Mouse (Mus musculus) limb, embryonic 14.5 days (tissue): ENCODE measurements at regions not wholly inside any gene's neighbourhood (a gene's known extent, or its start where the extent isn't known, plus 50 kb on each side); places are given as distances from the start of the nearest gene placed in this dataset.
"Not testable (repeated sequence)": the region's sequence is repeated elsewhere in the genome, so short reads cannot be mapped to it uniquely, and the experiment has no call there.

Experiments
- ATAC-seq: fragments of 200-750 bp; cut with Nextera tagmentation; 2 replicates; pipeline ENCODE4 v1.8.0; 2017; ENCODE audit warnings: low read depth, moderate number of reproducible peaks, moderate TSS enrichment; ENCODE audit not compliant: low FRiP score
- DNase-seq: peaks from one replicate; pipeline ENCODE4 v3.0.0-alpha.2; 2015; ENCODE audit warnings: low spot score
- H3K27ac ChIP-seq: fragments of 300-500 bp; sonication (generic); replicated peaks from 2 replicates; pipeline ENCODE4 v1.5.1; 2014; ENCODE audit warnings: low read depth, mild to moderate bottlenecking, low read length, moderate library complexity, mixed read lengths
- H3K27me3 ChIP-seq: fragments of 300-500 bp; sonication (generic); 2 replicates; pipeline ENCODE4 v1.6.1; 2014; ENCODE audit warnings: low read length, mixed read lengths; ENCODE audit not compliant: control insufficient read depth, insufficient read depth
- H3K36me3 ChIP-seq: fragments of 300-500 bp; sonication (generic); 2 replicates; pipeline ENCODE4 v1.6.1; 2014; ENCODE audit warnings: mild to moderate bottlenecking, low read length, moderate library complexity, mixed read lengths; ENCODE audit not compliant: control insufficient read depth, insufficient read depth
- H3K4me1 ChIP-seq: fragments of 300-500 bp; sonication (generic); 2 replicates; pipeline ENCODE4 v1.6.1; 2014; ENCODE audit warnings: antibody characterized with exemption, low read length, mixed read lengths; ENCODE audit not compliant: control insufficient read depth, insufficient read depth
- H3K4me2 ChIP-seq: fragments of 300-500 bp; sonication (generic); replicated peaks from 2 replicates; pipeline ENCODE4 v1.6.1; 2014; ENCODE audit warnings: low read depth, mild to moderate bottlenecking, low read length, moderate library complexity; ENCODE audit not compliant: severe bottlenecking
- H3K4me3 ChIP-seq: fragments of 300-500 bp; sonication (generic); replicated peaks from 2 replicates; pipeline ENCODE4 v1.5.1; 2014; ENCODE audit warnings: low read length
- H3K9ac ChIP-seq: fragments of 300-500 bp; sonication (generic); 2 replicates; pipeline ENCODE4 v1.6.1; 2014; ENCODE audit warnings: mild to moderate bottlenecking, low read depth, low read length, moderate library complexity; ENCODE audit not compliant: severe bottlenecking
- H3K9me3 ChIP-seq: fragments of 300-500 bp; sonication (generic); 2 replicates; pipeline ENCODE4 v1.6.1; 2016; ENCODE audit warnings: low read length; ENCODE audit not compliant: control insufficient read depth
- POLR2A ChIP-seq: fragments of 200-500 bp; IDR thresholded peaks from 2 replicates; pipeline ENCODE4 v1.8.0; 2012; ENCODE audit warnings: inconsistent platforms, mild to moderate bottlenecking, moderate library complexity, borderline replicate concordance; ENCODE audit not compliant: insufficient read depth, insufficient read length; ENCODE audit errors: extremely low read depth
- WGBS: fragments of 180-500 bp; shearing (Covaris S2); extraction: QIAGEN DNeasy Blood & Tissue Kit; methylation state at CpG from one replicate; pipeline ENCODE4 v1.1.7; 2014; 5-methylcytosine and 5-hydroxymethylcytosine counted together

DNA sequence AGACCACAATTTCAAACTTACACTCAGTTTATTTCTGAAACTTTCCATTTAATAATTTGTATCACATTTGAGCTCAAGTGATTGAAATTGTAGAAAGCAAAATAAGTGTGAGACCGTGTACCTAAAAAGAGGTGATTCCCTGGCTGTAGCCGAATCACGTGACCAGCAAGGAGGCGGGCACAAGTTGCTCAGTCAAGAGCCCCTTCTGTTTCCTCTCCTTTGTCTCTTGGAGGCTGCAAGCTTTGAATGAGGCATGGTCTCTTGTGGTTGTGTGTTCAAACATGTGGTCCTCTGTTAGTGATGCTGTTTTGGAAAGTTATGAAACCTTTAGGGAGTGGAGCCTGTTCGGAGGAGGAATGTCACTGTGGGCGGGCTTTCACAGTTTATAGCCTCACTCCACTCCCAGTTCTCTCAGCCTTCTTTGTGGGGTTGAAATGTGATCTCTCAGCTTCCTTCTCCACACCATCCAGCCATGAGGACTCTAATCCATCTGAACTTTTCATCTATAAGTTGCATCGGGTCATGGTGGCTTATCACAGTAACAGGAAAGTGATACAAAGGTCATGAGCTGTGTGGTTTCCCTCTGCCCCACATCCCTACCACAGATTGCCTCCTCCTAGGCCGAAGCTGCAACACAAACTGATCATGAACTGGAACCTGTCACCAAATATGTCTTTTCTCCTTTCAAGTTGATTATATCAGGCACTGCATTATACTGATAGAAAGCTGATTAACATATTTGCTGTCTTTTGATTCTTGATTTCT lies 94.3 kb upstream of the Nabp1 start:
- Histone ChIP-seq H3K4me2 (no peak overlapping the region), H3K9ac (no peak overlapping the region), H3K9me3 (no peaks in the 10 kb centered on the region), H3K36me3 (no peaks in the 10 kb centered on the region), H3K4me1 (no peaks in the 10 kb centered on the region), H3K27ac (no peak overlapping the region), H3K4me3 (no peak overlapping the region), H3K27me3 (no peaks in the 10 kb centered on the region)
- TF ChIP-seq POLR2A, result no peak
- 72% methylated on average over 8 of the region's 8 CpGs for WGBS
- DNase-seq (no peak), ATAC-seq (no peak)

DNA sequence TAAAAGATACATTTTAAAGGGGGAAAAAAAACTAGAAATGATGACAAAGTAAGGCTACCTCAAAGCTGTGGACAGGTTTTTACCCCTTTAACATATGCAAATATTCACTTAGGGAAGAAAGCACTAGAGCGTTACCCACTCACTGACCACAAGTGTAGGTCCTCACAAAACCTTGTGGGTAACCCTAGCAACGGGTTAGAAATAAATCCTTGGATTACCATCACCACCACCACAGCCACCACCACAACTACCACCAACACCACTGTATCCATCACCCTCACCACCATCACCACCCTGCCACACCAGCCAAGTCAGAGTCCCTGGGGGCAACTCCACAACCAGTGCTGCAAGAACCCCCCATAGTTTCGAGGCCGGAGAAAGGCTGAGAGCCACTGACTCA lies 91.4 kb upstream of the Nabp1 start:
- no peak for TF ChIP-seq POLR2A
- no peaks in the 10 kb centered on the region for H3K27me3 ChIP-seq
- ATAC-seq (no peak), DNase-seq (no peak)
- no peak overlapping the region for H3K4me3 ChIP-seq
- no peak overlapping the region for H3K27ac ChIP-seq
- no peaks in the 10 kb centered on the region for H3K4me1 ChIP-seq
- WGBS, result 97% methylated on average over 4 of the region's 4 CpGs
- no peaks in the 10 kb centered on the region for H3K36me3 ChIP-seq
- no peak overlapping the region for H3K9ac ChIP-seq
- no peak overlapping the region for H3K4me2 ChIP-seq
- no peaks in the 10 kb centered on the region for H3K9me3 ChIP-seq

DNA sequence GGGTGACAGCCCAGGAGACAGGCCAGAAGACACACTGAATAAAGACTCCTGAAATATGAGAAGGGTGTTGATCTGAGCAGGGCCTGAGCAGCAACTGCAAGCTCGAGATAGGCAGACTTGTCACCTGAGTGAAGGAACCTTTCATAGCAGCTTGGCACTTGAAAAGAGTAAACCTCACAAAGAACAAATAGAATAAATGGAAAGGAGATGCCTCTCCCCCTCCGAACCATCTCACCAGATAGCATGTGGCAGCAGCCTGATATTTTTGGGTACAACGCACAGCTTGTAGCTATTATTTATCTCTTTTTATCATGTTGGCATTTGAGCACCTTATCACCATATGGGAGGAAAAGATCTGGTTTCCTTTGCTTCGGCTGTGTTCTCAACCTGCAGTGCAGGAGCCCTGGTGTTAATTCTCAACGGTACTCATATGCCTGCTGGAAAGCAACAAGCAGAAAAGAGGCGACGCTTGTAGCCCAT lies 88.0 kb upstream of the Nabp1 start:
- DNase-seq (no peak), ATAC-seq (no peak)
- Histone ChIP-seq H3K27ac (no peak overlapping the region), H3K27me3 (no peaks in the 10 kb centered on the region), H3K9me3 (no peaks in the 10 kb centered on the region), H3K4me3 (no peak overlapping the region), H3K4me2 (no peak overlapping the region), H3K4me1 (no peaks in the 10 kb centered on the region), H3K9ac (no peak overlapping the region), H3K36me3 (no peaks in the 10 kb centered on the region)
- TF ChIP-seq POLR2A, result no peak
- 48% methylated on average over 7 of the region's 7 CpGs for WGBS

DNA sequence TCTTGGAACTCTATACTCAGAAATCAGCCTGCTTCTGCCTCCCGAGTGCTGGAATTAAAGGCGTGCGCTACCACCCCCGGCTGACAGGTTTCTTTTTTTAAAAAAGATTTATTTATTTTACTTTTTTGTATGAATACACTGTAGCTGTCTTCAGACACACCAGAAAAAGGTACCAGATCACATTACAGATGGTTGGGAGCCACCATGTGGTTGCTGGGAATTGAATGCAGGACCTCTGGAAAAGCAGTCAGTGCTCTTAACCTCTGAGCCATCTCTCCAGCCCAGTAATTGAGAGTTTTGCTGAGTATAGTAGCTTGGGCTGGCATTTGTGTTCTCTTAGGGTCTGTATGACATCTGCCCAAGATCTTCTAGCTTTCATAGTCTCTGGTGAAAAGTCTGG lies 78.4 kb upstream of the Nabp1 start:
- DNase-seq, H3K27me3 ChIP-seq, H3K36me3 ChIP-seq, H3K4me3 ChIP-seq, H3K4me2 ChIP-seq, H3K4me1 ChIP-seq, H3K27ac ChIP-seq, ATAC-seq, H3K9ac ChIP-seq, H3K9me3 ChIP-seq: not testable (repeated sequence)
- WGBS, result 98% methylated on average over 4 of the region's 4 CpGs

DNA sequence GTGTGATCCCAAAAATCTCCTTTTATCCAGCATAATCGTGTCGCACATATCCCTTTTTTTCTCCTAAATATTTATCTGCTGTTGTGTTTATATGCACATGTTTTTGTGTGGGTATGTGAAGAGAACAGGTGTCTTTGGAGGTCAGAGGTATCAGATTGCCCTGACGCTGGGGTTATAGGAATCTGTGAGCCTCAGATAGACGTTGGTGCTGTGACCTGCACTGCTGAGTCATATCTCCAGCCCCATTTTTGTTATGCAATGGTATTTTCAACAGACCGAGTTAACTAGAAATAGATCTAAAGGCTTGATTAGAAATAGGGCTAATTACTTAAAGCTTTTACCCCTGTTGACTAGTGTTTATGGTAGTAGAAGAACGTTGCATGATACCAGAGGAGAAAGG lies 75.5 kb upstream of the Nabp1 start:
- 64% methylated on average over 6 of the region's 6 CpGs for WGBS
- DNase-seq, result no peak

More for the DNA sequence above, 75.5 kb upstream of the Nabp1 start:
- Histone ChIP-seq H3K27me3 (no peaks in the 10 kb centered on the region), H3K4me3 (no peak overlapping the region), H3K4me2 (no peak overlapping the region), H3K36me3 (no peaks in the 10 kb centered on the region), H3K4me1 (no peaks in the 10 kb centered on the region), H3K27ac (no peak overlapping the region), H3K9ac (no peak overlapping the region), H3K9me3 (no peaks in the 10 kb centered on the region)
- ATAC-seq, result no peak
- TF ChIP-seq POLR2A, result no peak
